Mouse (Mus musculus): ENCODE data around the gene Nudt15. TPM values are rescaled to one million over a fixed set of nuclear protein-coding genes. Genes with fewer than 3 reads are reported as not detected.

Nudt15 gene
- total RNA-seq, 2 experiments from 2014 or later = 6.9 to 7.0 TPM

DNA sequence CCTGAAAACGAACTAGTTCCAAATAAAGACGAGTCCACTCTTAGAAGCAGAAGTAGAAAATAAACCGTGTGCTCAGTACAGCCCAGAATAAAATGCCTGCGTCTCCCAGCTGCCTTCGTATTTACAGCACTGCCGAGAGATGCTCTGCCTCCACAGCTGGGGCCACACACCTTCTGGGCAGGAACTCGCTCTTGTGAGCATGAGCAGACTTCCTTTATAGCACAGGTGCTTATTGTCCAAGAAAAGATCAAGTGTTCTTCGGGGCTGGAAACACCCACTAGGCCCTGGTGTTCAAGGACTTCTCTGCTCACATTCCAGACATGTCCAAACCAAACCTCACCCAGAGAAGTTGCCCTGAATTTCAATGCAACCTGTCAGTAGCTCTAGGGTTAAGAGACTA, 77.4 kb downstream of the Nudt15 start:
- no peak for DNase-seq

DNA sequence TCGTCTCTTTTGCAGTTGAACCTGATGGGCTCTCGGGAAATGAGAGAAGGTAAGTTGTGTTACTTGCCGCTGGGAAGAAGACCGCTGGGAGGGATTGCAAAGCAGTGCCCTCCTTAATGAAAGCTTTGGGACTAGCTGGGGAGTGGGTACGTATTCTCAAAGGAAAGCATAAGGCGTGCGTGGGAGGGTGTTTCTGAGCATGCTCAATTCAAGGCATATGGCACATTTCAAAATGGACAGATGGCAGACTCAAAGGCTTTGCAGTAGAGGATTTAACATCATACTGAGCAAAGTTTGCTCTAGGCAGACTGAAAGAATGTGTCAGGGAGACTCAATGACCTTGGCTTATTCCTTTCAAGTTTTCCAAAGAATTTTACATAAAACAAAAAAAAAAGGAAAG, 78.5 kb downstream of the Nudt15 start:
- DNase-seq = no peak

Other genes starting within 250 kb of the Nudt15 start
- gene Rb1, start 222.4 kb downstream of the Nudt15 start, total RNA-seq (2021) = 10 to 100 TPM; 16.9 to 19.2 TPM
- 100 to 1,000 TPM; 441 to 466 TPM for gene Itm2b, start 163.0 kb downstream of the Nudt15 start, total RNA-seq (2021)
- gene Med4, start 38.2 kb downstream of the Nudt15 start, total RNA-seq (2021) = 10 to 100 TPM; 24.9 to 25.3 TPM
- 100 to 1,000 TPM; 381 to 391 TPM for gene Sucla2, start 22.9 kb downstream of the Nudt15 start, total RNA-seq (2021)
- not detected for gene Gm21750, start 113.0 kb upstream of the Nudt15 start, total RNA-seq (2021)